Mouse (Mus musculus) liver, postnatal 0 days (tissue): ENCODE measurements at regions not wholly inside any gene's neighbourhood (a gene's known extent, or its start where the extent isn't known, plus 50 kb on each side); places are given as distances from the start of the nearest gene placed in this dataset.

Source experiments
- CTCF ChIP-seq: sonication (generic); IDR thresholded peaks from 2 replicates; pipeline ENCODE4 v1.5.1; 2016; ENCODE audit warnings: antibody characterized with exemption, low read depth
- EP300 ChIP-seq: IDR thresholded peaks from 2 replicates; pipeline ENCODE4 v1.6.1; 2016; ENCODE audit warnings: antibody characterized with exemption, low read depth, mild to moderate bottlenecking

- TF ChIP-seq EP300 (no peak), CTCF (no peak)
These were observed 323.4 kb downstream of the Mtx2 start for GRCm38 (mm10) chr2:75149036-75149435.
